Mouse (Mus musculus) bone marrow, adult 2 months (tissue): ENCODE results near the gene Cluh.

Source experiments
- CTCF ChIP-seq: fragments of 200-500 bp; IDR thresholded peaks from 2 replicates; pipeline ENCODE4 v1.5.1; 2011; ENCODE audit warnings: low read length, control low read depth; ENCODE audit not compliant: control insufficient read depth, insufficient read depth
- POLR2A ChIP-seq: fragments of 200-500 bp; IDR thresholded peaks from 2 replicates; pipeline ENCODE4 v1.6.1; 2011; ENCODE audit warnings: low read depth, mild to moderate bottlenecking, control low read depth, low read length, borderline replicate concordance; ENCODE audit not compliant: control insufficient read depth

DNA sequence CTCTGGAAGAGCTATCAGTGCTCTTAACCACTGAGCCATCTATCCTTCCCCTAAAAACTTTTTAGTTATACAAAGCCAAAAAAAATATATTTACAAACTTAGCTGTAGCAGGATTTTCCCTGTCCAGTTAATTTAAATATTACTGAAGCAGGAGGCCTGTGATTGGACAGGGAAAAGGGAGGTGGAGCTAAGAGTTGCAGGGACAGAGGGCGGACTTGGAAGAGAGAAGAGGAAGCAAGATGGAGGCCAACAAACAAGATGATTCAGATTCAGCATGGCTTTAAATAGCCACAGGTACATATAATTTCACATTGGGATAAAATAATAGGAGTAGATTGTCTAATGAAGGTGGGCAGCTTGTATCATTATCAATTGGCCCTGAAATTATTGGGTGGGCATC is 61.4 kb downstream of the Cluh start:
- no peak for TF ChIP-seq CTCF
- no peak for TF ChIP-seq POLR2A
